Mouse (Mus musculus): ENCODE data around the gene Upk3a. TPM values are rescaled to one million over a fixed set of nuclear protein-coding genes. Genes with fewer than 3 reads are reported as not detected.

Upk3a gene
- total RNA-seq (2014; rRNA removed; ENCODE audit: low replicate concordance) (0.27 and 125 TPM in 2 replicates), polyA plus RNA-seq (2015; fragmentation: Nextera tagmentation; extraction: Ambion mirVana) (0.11 TPM in 1 of 2 replicates, not detected in the other)

GRCm38 (mm10) chr15:85016951-85017664, at the start of gene Upk3a:
Upk3a (plus strand) TSS chr15:85017141.
- TF ChIP-seq EP300 (IDR thresholded peaks at IDR 0.05; ENCODE audit: low read depth) (no peak), CTCF (IDR thresholded peaks at IDR 0.05; ENCODE audit: low read depth) (no peak)
- 18% methylated on average over 21 of the region's 21 CpGs for WGBS
- no peak within 1 kb of the TSS for H3K27ac ChIP-seq (ENCODE audit: low read depth)
- H3K9me3 ChIP-seq (replicated peaks; ENCODE audit: control insufficient read depth, low read length) = no peaks in the 10 kb centered on the region
- no peak within 1 kb of the TSS for H3K4me2 ChIP-seq (ENCODE audit: low read depth, low read length)
- no peak within 1 kb of the TSS for H3K4me3 ChIP-seq (ENCODE audit: low read depth, low read length)
- DNase-seq (ENCODE audit: low spot score) (no peak), ATAC-seq (ENCODE audit: insufficient read depth, low read depth) (no peak)
- no peaks in the 10 kb centered on the region for H3K36me3 ChIP-seq (replicated peaks; ENCODE audit: control insufficient read depth, insufficient read depth, low read length)
- H3K4me1 ChIP-seq (ENCODE audit: control insufficient read depth, insufficient read depth) = peaks cover 17% of the 10 kb centered on the region
- H3K9ac ChIP-seq (replicated peaks; ENCODE audit: low read depth, low read length) = no peak within 1 kb of the TSS
- H3K27me3 ChIP-seq (ENCODE audit: control insufficient read depth, insufficient read depth, low read length) = peaks cover 11% of the 10 kb centered on the region

- H3K36me3 ChIP-seq (replicated peaks; ENCODE audit: control insufficient read depth, insufficient read depth, low read length) = no peaks in the 10 kb centered on the region
- WGBS = 82% methylated on average over 4 of the region's 4 CpGs
- no peak for TF ChIP-seq EP300 (IDR thresholded peaks at IDR 0.05; ENCODE audit: low read depth)
- no peak for TF ChIP-seq CTCF (IDR thresholded peaks at IDR 0.05; ENCODE audit: low read depth)
- H3K4me3 ChIP-seq (ENCODE audit: low read depth, low read length) = no peak overlapping the region
- no peak overlapping the region for H3K9ac ChIP-seq (replicated peaks; ENCODE audit: low read depth, low read length)
- no peaks in the 10 kb centered on the region for H3K27me3 ChIP-seq (ENCODE audit: control insufficient read depth, insufficient read depth, low read length)
- DNase-seq (ENCODE audit: low spot score) (no peak), ATAC-seq (ENCODE audit: insufficient read depth, low read depth) (no peak)
- H3K4me1 ChIP-seq (ENCODE audit: control insufficient read depth, insufficient read depth) = no peaks in the 10 kb centered on the region
- no peak overlapping the region for H3K4me2 ChIP-seq (ENCODE audit: low read depth, low read length)
- no peak overlapping the region for H3K27ac ChIP-seq (ENCODE audit: low read depth)
- no peaks in the 10 kb centered on the region for H3K9me3 ChIP-seq (replicated peaks; ENCODE audit: control insufficient read depth, low read length)
Observed at GRCm38 (mm10) chr15:84968534-84968933, 48.4 kb upstream of the Upk3a start.

- 72% methylated on average over 8 of the region's 8 CpGs for WGBS
- no peak for DNase-seq (ENCODE audit: low spot score)
Observed at GRCm38 (mm10) chr15:84972860-84973543, 43.9 kb upstream of the Upk3a start.

GRCm38 (mm10) chr15:84973544-84973871, 43.4 kb upstream of the Upk3a start:
- Histone ChIP-seq H3K4me3 (ENCODE audit: low read depth, low read length) (no peak overlapping the region), H3K4me1 (ENCODE audit: control insufficient read depth, insufficient read depth) (no peaks in the 10 kb centered on the region), H3K27me3 (ENCODE audit: control insufficient read depth, insufficient read depth, low read length) (no peaks in the 10 kb centered on the region), H3K36me3 (replicated peaks; ENCODE audit: control insufficient read depth, insufficient read depth, low read length) (no peaks in the 10 kb centered on the region), H3K9ac (replicated peaks; ENCODE audit: low read depth, low read length) (no peak overlapping the region), H3K27ac (ENCODE audit: low read depth) (no peak overlapping the region), H3K9me3 (replicated peaks; ENCODE audit: control insufficient read depth, low read length) (no peaks in the 10 kb centered on the region), H3K4me2 (ENCODE audit: low read depth, low read length) (no peak overlapping the region)
- no peak for ATAC-seq (ENCODE audit: insufficient read depth, low read depth)
- DNase-seq (ENCODE audit: low spot score) = no peak
- no peak for TF ChIP-seq EP300 (IDR thresholded peaks at IDR 0.05; ENCODE audit: low read depth)
- TF ChIP-seq CTCF (IDR thresholded peaks at IDR 0.05; ENCODE audit: low read depth) = no peak
- WGBS = 64% methylated on average over 3 of the region's 3 CpGs

More at GRCm38 (mm10) chr15:84972860-84973543, 43.9 kb upstream of the Upk3a start:
- H3K4me3 ChIP-seq (ENCODE audit: low read depth, low read length) = no peak overlapping the region
- H3K4me2 ChIP-seq (ENCODE audit: low read depth, low read length) = no peak overlapping the region
- no peak overlapping the region for H3K27ac ChIP-seq (ENCODE audit: low read depth)
- H3K9ac ChIP-seq (replicated peaks; ENCODE audit: low read depth, low read length) = no peak overlapping the region
- no peaks in the 10 kb centered on the region for H3K9me3 ChIP-seq (replicated peaks; ENCODE audit: control insufficient read depth, low read length)
- no peaks in the 10 kb centered on the region for H3K27me3 ChIP-seq (ENCODE audit: control insufficient read depth, insufficient read depth, low read length)
- no peaks in the 10 kb centered on the region for H3K4me1 ChIP-seq (ENCODE audit: control insufficient read depth, insufficient read depth)
- no peak for TF ChIP-seq CTCF (IDR thresholded peaks at IDR 0.05; ENCODE audit: low read depth)
- no peak for TF ChIP-seq EP300 (IDR thresholded peaks at IDR 0.05; ENCODE audit: low read depth)
- no peaks in the 10 kb centered on the region for H3K36me3 ChIP-seq (replicated peaks; ENCODE audit: control insufficient read depth, insufficient read depth, low read length)
- no peak for ATAC-seq (ENCODE audit: insufficient read depth, low read depth)

GRCm38 (mm10) chr15:84975729-84976128, 41.2 kb upstream of the Upk3a start:
- no peaks in the 10 kb centered on the region for H3K27me3 ChIP-seq (ENCODE audit: control insufficient read depth, insufficient read depth, low read length)
- H3K4me2 ChIP-seq (ENCODE audit: low read depth, low read length) = no peak overlapping the region
- DNase-seq (ENCODE audit: low spot score) (peak; percentile 7), ATAC-seq (ENCODE audit: insufficient read depth, low read depth) (no peak)
- H3K9ac ChIP-seq (replicated peaks; ENCODE audit: low read depth, low read length) = no peak overlapping the region
- H3K27ac ChIP-seq (ENCODE audit: low read depth) = no peak overlapping the region
- 25% methylated on average over 4 of the region's 4 CpGs for WGBS
- no peak for TF ChIP-seq EP300 (IDR thresholded peaks at IDR 0.05; ENCODE audit: low read depth)
- no peak for TF ChIP-seq CTCF (IDR thresholded peaks at IDR 0.05; ENCODE audit: low read depth)
- no peak overlapping the region for H3K4me3 ChIP-seq (ENCODE audit: low read depth, low read length)
- no peaks in the 10 kb centered on the region for H3K36me3 ChIP-seq (replicated peaks; ENCODE audit: control insufficient read depth, insufficient read depth, low read length)
- H3K4me1 ChIP-seq (ENCODE audit: control insufficient read depth, insufficient read depth) = no peaks in the 10 kb centered on the region
- no peaks in the 10 kb centered on the region for H3K9me3 ChIP-seq (replicated peaks; ENCODE audit: control insufficient read depth, low read length)

Data from heart, postnatal 0 days (tissue).